Mouse (Mus musculus) megakaryocyte progenitor cell, adult 5-6 weeks (primary cell): Measurements from ENCODE around the gene Gm21773. TPM values are rescaled to one million over a fixed set of nuclear protein-coding genes. Genes with fewer than 3 reads are reported as not detected.
"Not testable (repeated sequence)": the region's sequence is repeated elsewhere in the genome, so short reads cannot be mapped to it uniquely, and the experiment has no call there.

Source experiments
- ATAC-seq: replicated peaks from 2 replicates; pipeline ENCODE4 v1.8.0; 2016; ENCODE audit warnings: mild to moderate bottlenecking, moderate TSS enrichment, inconsistent platforms; ENCODE audit not compliant: poor library complexity
- total RNA-seq, 2 experiments: library from RNA; stranded (forward) in 1 of 2; stranded (reverse) in 1 of 2; fragments of 157-497, 149-512 nt in 1 of 2; fragments of 200-1000 nt in 1 of 2; gene quantifications; 2 replicates each; pipeline versions ENCODE4 v1.2.3 to v1.2.4; 2015 to 2017

Gm21773 gene
- not detected in 2 replicates for total RNA-seq (2015)
- total RNA-seq (2017): not detected in 2 replicates

GRCm38 (mm10) chrY:25309260-25309659 is at the start of gene Gm21773:
Gene Gm21773 (minus strand): TSS chrY:25309360.
- ATAC-seq: not testable (repeated sequence)
